In the genomic region with DNA sequence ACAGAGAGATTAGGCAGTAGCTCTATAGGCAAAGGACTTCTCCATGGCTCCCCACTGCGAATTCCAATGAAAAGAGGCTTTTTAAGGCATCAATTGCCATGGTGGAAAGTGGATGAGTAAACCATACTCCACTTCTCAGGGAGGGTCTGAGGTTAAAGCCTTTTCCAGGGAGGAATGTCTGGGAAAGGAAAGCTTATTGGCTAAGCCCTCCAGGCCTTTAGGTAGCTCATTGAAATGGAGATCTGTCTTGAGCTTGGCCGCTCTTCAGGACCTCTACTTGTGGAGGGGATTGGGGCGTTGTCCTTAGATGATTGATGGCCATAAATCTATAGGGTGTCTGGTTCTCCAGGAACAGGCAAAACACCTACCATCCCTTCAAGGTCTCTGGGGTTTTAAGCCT, we compare ENCODE assay signal across 26 mouse cellular contexts.
"Had no signal": no experiment of that assay in that cellular context is flagged by ENCODE, and none has a peak within 500 bp of the region (broad histone marks: within the 10 kb centered on the region; RNA-seq: fewer than 3 reads in every experiment).

No protein-coding gene starts in this region.

- H3K9ac ChIP-seq: heart, embryonic 13.5 days; heart, embryonic 15.5 days; hindbrain, embryonic 12.5 days; hindbrain, embryonic 14.5 days; intestine, embryonic 15.5 days; limb, embryonic 13.5 days; limb, embryonic 15.5 days; liver, embryonic 12.5 days; liver, embryonic 14.5 days had no signal

- DNase-seq: gastrocnemius, postnatal 14 days; gastrocnemius, postnatal 36 days; heart, adult 11 months; heart, adult 2 months; heart, postnatal 4 days; kidney, adult 2 months; kidney, adult 9 months; kidney, postnatal 10 days; kidney, postnatal 25 days; kidney, postnatal 4 days had no signal

- H3K27me3 ChIP-seq: heart, embryonic 13.5 days; heart, embryonic 15.5 days; hindbrain, embryonic 12.5 days; intestine, embryonic 15.5 days; limb, embryonic 15.5 days; liver, embryonic 12.5 days had no signal

- H3K4me3 ChIP-seq: heart, adult 2 months; heart, embryonic 13.5 days; heart, embryonic 15.5 days; hindbrain, embryonic 10.5 days; hindbrain, embryonic 12.5 days; intestine, embryonic 15.5 days; layer of hippocampus, adult 2 months; left cerebral cortex, adult 2 months; limb, embryonic 13.5 days; limb, embryonic 15.5 days; liver, embryonic 12.5 days had no signal

- H3K9me3 ChIP-seq: heart, embryonic 13.5 days; heart, embryonic 15.5 days; hindbrain, embryonic 10.5 days; hindbrain, embryonic 12.5 days; intestine, embryonic 15.5 days; limb, embryonic 13.5 days; limb, embryonic 15.5 days; liver, embryonic 12.5 days had no signal

- H3K27ac ChIP-seq: heart, adult 2 months; heart, embryonic 13.5 days; heart, embryonic 15.5 days; hindbrain, embryonic 10.5 days; hindbrain, embryonic 12.5 days; hindbrain, embryonic 14.5 days; intestine, embryonic 15.5 days; layer of hippocampus, adult 2 months; left cerebral cortex, adult 2 months; limb, embryonic 13.5 days; limb, embryonic 15.5 days; liver, embryonic 12.5 days; liver, embryonic 14.5 days had no signal

- H3K36me3 ChIP-seq: heart, embryonic 13.5 days; heart, embryonic 15.5 days; hindbrain, embryonic 10.5 days; hindbrain, embryonic 12.5 days; intestine, embryonic 15.5 days; limb, embryonic 13.5 days; limb, embryonic 15.5 days; liver, embryonic 12.5 days had no signal

- ATAC-seq: hindbrain, embryonic 16.5 days; inflammation-experienced regulatory T-cells, adult 6 months; intestine, embryonic 15.5 days; intestine, postnatal 0 days; liver, embryonic 12.5 days had no signal

- H3K4me1 ChIP-seq: heart, embryonic 13.5 days; heart, embryonic 15.5 days; hindbrain, embryonic 12.5 days; intestine, embryonic 15.5 days; limb, embryonic 13.5 days; liver, embryonic 12.5 days had no signal

- H3K4me2 ChIP-seq: heart, embryonic 11.5 days; heart, embryonic 13.5 days; heart, embryonic 15.5 days; hindbrain, embryonic 12.5 days; hindbrain, embryonic 14.5 days; intestine, embryonic 15.5 days; limb, embryonic 13.5 days; limb, embryonic 15.5 days; liver, embryonic 12.5 days had no signal
